Mouse (Mus musculus) C2C12 (cell line): ENCODE measurements around the gene Camta2.

Experiments
- CEBPB ChIP-seq: IDR thresholded peaks from one replicate; pipeline ENCODE4 v1.6.1; 2011; ENCODE audit warnings: low read depth, mild to moderate bottlenecking, control low read depth, moderate library complexity
- CTCF ChIP-seq: IDR thresholded peaks from one replicate; pipeline ENCODE4 v1.5.1; 2011; ENCODE audit not compliant: control insufficient read depth, insufficient read depth, insufficient read length
- MAX ChIP-seq: IDR thresholded peaks from one replicate; pipeline ENCODE4 v1.6.1; 2011; ENCODE audit warnings: mild to moderate bottlenecking, control low read depth
- MYOD1 ChIP-seq: IDR thresholded peaks from one replicate; pipeline ENCODE4 v1.6.1; 2011; ENCODE audit warnings: low read depth; ENCODE audit not compliant: control insufficient read depth, insufficient read length
- MYOG ChIP-seq: IDR thresholded peaks from one replicate; pipeline ENCODE4 v1.6.1; 2011; ENCODE audit not compliant: control insufficient read depth, insufficient read length; ENCODE audit errors: extremely low read depth

DNA sequence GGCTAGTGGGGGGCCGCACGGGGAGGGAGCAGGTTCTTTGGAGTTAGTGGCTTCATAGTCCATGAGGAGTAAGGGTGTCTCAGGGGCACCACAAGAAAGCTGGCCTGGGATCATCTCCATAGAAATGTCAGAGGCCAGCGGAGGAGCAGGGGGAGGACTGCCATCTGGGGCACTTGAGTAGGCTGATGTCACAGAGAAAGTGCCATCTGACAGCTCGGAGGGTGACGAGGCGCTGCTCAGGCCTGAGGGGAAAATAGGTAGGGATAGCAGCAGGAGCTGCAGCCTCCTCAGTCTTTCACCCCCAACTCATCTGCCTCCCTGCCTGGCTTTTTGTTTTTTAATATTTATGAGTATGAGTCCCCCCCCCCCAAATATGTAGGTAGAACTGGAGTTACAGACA, 13.9 kb downstream of the Camta2 start:
- TF ChIP-seq CTCF (no peak), CEBPB (no peak), MAX (no peak), MYOG (no peak), MYOD1 (no peak)
